Mouse (Mus musculus): Measurements from ENCODE around the gene Ltc4s.

Gene Ltc4s

DNA sequence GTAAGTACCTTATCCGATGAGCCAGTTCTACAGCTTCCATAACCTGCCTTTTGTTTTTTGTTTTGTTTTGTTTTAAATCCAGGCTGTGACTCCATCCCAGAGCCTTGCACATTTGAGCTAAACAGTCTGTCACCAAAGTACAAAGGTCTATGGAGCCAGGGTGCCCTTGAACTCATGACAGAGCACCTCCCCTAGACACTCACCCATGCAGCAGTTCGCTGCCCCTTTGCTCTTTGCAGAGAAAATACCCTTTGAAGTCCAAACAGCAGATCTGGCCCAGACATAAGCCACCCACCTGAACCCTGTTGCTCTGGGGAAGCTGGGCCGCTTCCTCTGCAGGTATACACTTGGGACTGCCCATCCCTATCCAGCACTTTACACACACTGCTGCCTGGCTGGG lies 36.8 kb downstream of the Ltc4s start:
- in situ Hi-C loops (cut with MboI, MseI) = no loop called here

DNA sequence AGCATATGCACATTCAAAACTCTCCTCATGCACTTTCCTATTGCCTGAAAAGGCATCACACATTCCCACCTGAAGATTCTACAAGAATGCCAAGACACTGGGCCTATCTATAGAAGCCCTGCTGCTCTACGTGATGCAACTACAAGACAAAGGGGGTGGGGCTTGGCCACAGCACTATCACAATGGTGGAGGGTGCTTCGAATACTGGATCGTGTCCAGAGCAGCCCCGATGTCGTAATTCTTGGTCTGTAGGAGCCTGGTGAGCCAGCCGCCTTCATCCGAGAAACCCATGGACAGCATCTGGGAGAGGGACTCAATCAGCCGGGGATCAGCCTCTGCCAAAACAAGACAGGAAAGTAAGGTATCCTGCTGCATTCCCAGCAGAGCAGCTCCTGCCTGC lies 37.8 kb downstream of the Ltc4s start:
- in situ Hi-C loops (cut with MboI, MseI) = no loop called here

DNA sequence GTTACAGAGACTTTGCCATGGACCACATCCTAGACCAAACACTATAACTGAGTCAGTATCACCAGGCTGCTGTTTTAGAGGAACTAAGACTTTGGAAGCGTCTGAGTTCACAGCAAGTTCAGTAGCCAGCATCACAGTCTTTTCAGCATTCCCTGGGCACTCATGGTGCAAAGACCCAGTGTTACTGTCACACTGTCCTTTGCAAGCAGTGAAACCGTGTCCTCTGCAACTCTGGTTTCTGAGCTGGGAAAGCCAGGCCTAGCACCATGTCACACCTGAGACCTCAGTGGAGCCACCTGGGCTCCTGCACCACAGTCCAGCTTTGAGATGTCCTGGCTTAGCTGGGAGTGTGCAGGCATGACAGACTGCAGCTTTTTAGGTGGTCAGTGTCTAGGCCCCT lies 39.5 kb downstream of the Ltc4s start:
- in situ Hi-C loops (cut with MboI, MseI) = loop anchor here (10.0 kb wide), 1 partner anchor 944 kb away; no protein-coding TSS in a partner anchor

GRCm38 (mm10) chr11:50198219-50198846 lies 40.1 kb downstream of the Ltc4s start:
- in situ Hi-C loops (cut with MboI, MseI) = loop anchor here (10.0 kb wide), 1 partner anchor 944 kb away; no protein-coding TSS in a partner anchor

DNA sequence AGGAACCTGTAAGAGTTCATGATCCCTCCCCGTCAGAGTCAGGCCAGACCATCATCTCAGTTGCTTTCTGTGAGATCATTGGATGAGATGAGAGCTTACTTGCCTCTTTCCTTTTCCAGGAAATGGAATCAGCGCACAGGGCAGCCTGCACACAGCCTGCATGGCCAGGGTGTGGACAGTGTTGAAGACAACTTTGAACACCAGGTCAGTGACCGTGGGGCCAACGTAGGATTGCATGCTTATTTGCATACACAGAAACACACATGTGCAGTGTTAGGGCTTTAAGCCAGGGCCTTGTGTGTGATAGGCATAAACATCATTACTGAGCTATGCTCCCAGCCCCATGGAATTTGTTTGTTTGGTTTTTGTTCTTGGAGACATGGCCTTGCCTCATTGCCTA lies 40.9 kb downstream of the Ltc4s start:
- in situ Hi-C loops (cut with MboI, MseI) = loop anchor here (10.0 kb wide), 1 partner anchor 943 kb away; no protein-coding TSS in a partner anchor

GRCm38 (mm10) chr11:50194793-50195192 lies 43.6 kb downstream of the Ltc4s start:
- in situ Hi-C loops (cut with MboI, MseI) = loop anchor here (10.0 kb wide), 1 partner anchor 940 kb away; no protein-coding TSS in a partner anchor

- in situ Hi-C loops (cut with MboI, MseI) = loop anchor here (10.0 kb wide), 1 partner anchor 939 kb away; no protein-coding TSS in a partner anchor
Observed at GRCm38 (mm10) chr11:50194070-50194469, 44.3 kb downstream of the Ltc4s start.

DNA sequence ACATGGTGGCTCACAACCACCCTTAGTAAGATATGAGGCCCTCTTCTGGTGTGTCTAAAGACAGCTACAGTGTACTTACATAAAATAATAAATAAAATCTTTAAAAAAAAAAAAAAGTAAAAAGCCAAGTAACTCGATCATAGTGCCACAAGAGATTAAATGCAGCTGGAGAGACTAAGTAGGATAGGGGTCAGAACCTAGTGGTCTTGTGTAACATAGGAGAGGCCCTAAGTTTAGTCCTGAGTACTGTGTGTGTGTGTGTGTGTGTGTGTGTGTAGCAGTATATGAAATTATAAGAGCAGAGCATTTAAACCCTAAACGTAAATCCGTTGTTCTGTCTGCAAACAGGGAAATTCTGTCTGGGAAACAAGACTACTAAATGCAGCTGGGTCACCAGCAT lies 46.1 kb downstream of the Ltc4s start:
- in situ Hi-C loops (cut with MboI, MseI) = loop anchor here (10.0 kb wide), 1 partner anchor 937 kb away; no protein-coding TSS in a partner anchor

DNA sequence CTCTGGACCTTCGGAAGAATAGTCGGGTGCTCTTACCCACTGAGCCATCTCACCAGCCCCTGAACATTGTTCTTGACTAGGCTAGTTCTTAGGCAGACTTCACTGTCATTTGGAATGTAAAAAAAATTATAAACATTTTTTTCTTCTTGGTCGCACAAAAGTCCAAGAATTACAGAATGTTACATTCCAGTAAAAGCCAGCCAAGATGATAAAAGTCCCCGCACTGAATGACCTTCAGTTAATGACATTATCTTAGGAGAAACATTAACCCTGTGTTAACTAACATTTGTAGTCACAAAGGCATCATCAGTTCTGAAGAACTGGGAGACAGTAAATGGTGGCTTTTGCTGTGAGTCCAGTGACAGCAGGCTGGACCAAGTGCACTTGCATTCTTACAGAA lies 48.1 kb downstream of the Ltc4s start:
- in situ Hi-C loops (cut with MboI, MseI) = loop anchor here (10.0 kb wide), 1 partner anchor 936 kb away; no protein-coding TSS in a partner anchor

DNA sequence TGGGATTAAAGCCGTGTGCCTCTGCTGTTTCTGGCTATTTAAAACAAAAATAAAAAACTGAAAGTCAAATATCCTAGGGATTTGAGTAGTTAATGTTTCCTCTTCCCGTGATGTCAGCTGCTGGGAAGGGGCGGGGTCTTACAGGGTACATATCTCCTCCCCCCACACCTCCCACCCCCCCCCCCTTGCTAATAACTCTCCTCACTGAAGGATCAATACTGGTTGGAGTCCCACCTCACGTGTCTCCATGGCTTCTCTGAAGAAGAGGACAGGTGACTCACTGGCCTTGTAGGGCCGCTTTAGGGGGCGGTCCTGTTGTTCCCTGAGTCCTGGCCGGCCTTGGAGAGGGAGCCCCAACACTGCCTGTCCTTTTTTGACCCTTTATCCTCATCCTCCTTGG lies 49.7 kb downstream of the Ltc4s start:
- in situ Hi-C loops (cut with MboI, MseI) = no loop called here
